Mouse (Mus musculus) large intestine, adult 2 months (tissue): ENCODE data around the gene Sim2. TPM values are rescaled to one million over a fixed set of nuclear protein-coding genes. Genes with fewer than 3 reads are reported as not detected.

Experiments
- DNase-seq: peaks from one replicate; pipeline ENCODE4 v3.0.0-alpha.2; 2012; ENCODE audit warnings: low read depth, low spot score
- WGBS: fragments of 180-500 bp; shearing (Covaris S2); methylation state at CpG from one replicate; pipeline ENCODE4 v1.1.7; 2018; 5-methylcytosine and 5-hydroxymethylcytosine counted together
- polyA plus RNA-seq: library from polyadenylated mRNA; depleted of rRNA; stranded (reverse); fragments of >200 nt; gene quantifications from 2 replicates; pipeline ENCODE4 v1.2.3, GENCODE M21; 2012

Sim2 gene
- polyA plus RNA-seq, 1 experiment = not detected

DNA sequence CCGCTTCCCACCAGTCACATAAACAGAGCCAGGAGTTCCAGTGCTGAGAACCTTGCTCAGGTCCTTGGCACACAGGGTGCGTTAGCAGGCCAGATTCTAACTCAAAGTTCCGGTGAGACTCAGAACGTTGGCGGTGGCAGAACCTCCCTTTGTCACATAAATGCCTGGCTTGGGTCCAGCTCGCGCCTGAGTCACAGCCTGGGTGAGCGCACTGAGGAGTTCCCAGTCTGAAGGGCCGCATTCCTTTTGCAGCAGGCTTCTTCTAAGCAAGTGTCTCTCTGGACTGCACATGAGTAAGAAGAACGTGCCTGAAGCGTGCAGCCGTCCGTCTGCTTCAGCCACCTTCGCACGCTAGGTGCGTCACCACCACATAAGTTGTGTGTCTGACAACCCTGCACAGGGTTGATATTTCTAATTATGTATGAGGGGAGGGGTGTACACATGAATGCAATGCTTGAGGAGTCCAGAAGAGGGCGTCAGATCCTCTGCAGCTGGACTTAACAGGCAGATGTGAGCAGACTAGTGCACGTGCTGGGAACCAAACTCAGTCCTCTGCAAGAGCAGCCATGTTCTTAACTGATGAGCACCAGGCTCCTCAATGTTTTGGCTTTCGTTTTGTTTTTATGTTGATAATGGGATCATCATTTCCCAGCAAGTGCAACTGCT, 9.2 kb upstream of the Sim2 start:
- 42% methylated on average over 19 of the region's 19 CpGs for WGBS
- peak; percentile 28 for DNase-seq

DNA sequence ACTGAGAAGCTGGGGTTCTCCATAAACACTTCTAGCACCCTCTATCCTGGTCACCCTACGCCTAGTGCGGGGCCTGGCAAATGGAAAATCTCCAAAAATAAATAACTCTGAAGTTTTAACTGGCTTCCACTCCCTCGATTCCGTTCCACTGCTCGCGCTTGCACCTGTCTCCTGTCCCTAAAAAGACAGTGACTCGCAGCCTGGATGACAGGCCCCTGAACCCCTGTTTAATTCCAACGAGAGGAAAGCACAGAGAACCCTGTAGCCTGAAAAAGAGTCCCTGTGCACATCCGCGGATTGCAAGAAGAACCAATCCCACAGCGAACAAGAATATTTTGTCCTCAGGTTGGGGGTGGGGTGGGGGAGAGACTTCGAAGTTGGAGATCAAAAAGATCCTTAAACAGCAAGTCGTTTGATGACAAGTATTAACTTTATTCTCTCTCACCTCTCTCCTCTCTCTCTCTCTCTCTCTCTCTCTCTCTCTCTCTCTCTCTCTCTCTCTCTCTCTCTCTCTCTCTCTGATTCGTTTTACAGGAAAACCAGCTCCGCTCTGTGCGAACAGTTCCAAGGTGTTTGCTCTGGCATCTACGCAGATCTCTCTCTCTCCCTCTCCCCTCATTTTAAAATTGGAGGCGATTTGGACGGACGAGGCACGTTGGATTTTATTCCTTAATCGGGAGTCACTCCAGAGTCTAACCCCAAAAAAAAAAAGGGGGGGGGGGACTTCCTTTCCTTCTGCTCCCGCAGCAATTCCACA, 6.2 kb upstream of the Sim2 start:
- DNase-seq = no peak
- WGBS = 7% methylated on average over 23 of the region's 23 CpGs

DNA sequence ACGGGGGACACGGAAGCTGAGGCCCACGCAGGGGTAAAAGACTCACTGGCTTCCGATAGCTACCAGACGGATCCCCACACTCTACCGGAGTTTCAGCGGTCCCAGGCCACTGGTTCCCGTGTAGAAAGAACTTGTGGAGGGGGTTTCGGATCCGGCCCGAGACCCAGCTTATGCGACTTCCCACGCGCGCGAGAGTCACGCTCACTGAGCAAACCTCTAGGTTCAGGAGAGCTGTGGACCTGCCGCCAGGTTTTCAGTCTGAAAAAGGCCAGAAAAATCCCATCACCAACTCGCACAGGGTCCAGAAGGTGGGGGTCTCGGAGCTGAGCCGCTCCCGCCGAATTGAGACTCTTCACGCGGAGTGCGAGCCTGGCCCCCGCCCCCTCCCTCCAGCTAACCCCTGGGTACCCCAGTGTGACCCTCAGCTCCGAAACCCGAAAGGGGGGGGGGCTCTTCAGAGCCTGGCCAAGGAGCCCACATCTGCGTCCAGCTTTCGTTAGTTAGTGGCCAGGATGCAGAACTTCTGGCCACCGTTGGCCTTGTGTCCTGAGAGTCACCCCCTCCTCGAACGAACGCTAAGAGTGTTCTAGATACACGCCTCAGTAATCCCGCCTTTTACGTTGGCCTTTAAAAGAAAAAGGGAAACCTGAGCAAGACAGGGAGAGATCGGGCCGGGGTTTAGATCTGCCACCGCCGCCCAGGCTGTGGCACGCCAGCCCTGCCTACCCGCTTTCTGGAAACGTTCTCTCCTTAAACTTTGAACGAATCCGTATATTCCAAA, 5.5 kb upstream of the Sim2 start:
- no peak for DNase-seq
- WGBS = 4% methylated on average over 47 of the region's 47 CpGs

DNA sequence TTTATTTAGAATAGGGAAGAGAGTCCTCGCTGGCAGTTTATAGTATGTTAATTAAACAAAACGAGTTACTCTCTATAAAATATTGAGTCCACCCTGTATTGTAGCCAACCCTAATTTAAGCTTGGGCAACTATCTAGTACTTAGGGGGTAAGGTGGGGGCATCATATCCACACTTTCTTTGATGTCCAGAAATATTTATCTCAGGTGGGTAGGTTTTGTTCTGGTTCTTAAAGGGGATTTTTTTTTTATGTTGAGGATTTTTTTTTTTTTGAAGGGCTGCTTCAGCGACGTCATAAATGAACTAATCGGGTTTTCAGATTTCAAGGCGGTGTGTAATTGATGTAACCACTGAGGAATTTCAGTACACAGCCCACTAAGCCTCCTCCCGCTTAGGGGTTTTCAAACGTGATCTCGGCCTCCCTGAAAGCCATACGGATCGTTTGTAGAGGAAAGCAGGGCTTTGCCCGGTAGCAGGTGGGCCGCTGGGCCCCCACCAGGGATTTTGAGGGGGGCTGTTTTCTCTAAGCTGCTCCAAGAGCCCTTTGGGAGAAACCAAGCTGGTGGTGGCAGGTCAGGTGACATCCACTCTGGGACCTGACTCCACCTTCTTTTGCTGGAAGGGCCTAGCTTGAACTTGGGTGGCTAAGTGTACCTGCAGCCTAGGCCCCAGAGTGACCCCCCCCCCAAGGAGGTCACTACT, 4.7 kb upstream of the Sim2 start:
- WGBS = 10% methylated on average over 13 of the region's 13 CpGs
- no peak for DNase-seq

DNA sequence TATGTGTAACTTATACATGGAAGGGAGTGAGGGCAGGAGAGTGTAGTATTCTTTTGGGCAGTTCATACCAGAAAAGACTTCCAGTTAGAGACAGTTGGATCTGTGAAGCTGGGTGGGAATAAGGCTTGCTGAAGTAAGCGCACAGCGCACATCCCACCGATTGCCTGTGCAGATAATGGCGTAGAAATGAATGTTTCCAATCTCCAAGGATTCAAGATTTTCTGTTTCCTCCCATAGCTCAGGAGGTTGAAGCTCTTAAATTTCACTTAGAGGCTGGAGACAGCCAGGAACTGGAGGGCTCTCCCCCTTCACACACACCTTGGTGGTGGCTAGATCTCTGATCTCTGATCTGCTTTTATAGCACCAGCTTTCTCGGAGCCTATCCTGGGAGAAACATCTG, 3.1 kb upstream of the Sim2 start:
- DNase-seq = no peak
- 34% methylated on average over 5 of the region's 5 CpGs for WGBS

DNA sequence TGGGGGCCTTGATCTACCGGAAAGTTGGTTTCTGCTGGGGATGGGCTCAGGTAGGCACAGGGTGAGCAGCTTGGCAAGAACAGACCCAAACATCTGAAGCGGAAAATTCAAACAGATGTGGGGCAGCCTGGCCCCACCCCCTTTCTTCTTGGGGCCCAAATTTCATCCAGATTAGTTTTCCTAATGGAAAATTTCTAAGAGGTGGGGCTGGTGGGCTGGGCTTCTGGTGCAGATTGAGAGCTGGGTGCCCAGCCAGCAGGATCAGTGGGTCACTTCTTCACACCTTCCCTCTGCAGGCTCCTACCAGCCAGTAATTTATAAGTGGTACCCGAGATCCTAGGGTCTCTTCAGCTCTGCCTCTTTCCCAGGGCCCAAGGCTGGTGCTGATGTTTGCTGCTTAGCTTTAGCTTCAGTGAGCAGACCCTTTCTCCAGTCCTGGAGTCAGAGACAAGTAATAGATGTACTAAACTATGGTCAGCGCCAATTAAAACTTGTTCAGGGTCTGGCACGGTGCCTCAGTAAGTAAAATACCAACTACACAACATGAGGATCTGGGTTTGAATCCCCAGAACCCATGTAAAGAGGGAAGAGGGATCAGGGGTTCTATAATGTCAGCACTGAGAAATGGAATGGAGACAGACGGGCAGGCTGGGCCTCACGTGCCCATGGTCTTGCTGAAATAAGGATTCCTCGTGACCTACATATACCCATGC, 2.6 kb upstream of the Sim2 start:
- 12% methylated on average over 8 of the region's 8 CpGs for WGBS
- no peak for DNase-seq

DNA sequence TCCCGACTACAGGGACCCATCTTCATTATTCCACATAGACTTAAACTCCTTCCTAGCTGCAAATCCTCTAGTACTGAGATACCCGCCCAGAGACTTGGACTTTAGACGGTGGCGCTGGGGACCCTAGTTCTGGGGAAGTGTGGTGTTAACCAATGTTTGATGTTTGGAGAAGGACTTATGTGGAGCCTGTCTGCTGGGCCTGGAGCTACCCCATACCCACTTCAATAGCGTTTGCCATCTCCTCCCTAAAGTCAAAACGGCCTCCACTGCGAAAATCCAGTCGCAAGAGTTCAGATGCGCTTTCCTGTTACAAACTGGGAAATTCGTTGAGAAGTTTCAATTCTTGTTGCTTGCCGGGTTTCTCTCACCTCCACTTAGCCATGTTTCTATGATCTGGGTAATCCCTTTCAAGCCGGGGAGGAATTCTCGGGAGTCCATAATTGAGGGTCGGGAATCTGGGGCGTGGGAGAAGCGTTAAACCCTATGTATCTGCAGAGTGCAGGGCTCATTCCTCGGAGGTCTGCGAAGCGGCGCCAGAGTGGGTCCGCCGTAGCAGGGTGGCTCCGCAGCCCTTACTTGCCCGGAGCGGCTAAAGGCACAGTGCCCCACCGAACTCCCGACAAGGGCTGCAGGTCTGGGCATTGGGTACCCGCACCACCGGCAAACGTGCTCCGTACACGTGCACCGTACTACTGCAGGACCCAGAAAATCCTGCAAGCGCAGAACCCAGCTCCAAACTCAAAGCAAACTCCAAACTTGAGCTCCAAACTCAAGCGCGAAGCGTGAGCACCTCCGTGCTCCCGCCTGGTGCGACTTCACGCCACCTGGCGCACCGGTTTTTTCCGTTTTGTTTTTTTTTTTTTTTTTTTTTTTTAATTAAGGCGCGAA, 1.5 kb upstream of the Sim2 start:
- WGBS = 5% methylated on average over 46 of the region's 46 CpGs
- no peak for DNase-seq

DNA sequence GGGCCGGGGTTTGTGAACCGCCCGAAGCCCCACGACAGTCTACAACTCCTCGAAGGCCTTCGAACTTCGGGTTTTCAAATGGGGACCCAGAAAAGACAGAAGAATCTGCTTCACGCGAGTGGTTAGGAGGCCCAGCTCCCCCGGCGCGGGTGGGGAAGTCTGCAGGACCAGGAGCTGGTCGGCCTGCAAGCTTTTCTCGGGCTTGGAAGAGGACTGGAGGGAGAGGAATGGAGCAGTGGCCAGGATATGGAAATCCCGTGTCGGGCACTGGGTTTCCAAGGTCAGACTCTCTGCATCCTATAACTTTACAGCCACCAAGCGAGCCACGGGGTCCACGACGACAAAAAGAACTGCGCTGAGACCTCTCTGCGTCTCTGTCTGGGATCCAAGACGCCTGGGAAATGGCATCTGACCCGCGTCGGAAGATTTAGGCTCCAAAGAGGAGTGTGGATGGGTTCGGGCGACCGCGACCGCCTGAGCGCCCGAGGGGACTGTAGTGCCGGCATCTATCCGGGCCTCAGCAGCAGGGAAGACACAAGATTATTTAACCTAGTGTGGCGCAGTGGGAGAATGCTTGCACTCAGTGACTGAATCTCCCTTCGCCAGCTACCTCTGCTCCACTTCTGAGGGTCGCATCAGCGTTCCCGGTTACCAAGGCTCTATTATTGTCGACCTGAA, 744 bp upstream of the Sim2 start:
- no peak for DNase-seq
- WGBS = 4% methylated on average over 41 of the region's 41 CpGs

DNA sequence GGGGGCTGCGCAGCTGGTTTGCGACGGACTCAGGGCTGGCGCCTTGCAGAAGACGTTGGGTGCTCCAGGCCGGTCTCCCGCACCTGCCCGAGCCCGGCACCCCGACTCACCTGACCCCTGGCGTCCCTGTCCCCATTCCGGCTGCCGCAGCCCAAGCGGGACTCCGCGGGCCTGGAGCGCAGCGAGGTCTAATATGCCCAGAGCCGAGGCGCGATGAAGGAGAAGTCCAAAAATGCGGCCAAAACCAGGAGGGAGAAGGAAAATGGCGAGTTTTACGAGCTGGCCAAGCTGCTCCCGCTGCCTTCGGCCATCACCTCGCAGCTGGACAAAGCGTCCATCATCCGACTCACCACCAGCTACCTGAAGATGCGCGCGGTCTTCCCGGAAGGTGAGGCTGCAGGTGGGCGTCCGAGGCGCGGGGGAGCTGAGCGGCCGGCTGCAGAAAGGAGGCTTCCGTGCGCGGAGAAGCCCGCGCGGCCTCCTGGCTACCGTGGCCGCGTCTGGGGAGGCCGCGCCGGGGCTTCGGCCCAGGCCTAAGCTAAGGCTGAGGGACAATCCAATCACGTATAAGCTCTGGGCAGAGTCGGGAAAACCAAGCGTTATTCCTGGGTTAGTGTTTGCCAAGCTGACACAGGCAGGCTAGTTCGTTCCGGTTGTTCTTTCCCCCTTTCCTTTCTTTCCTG, 1.0 kb downstream of the Sim2 start:
- no peak for DNase-seq
- WGBS = 3% methylated on average over 57 of the region's 57 CpGs

DNA sequence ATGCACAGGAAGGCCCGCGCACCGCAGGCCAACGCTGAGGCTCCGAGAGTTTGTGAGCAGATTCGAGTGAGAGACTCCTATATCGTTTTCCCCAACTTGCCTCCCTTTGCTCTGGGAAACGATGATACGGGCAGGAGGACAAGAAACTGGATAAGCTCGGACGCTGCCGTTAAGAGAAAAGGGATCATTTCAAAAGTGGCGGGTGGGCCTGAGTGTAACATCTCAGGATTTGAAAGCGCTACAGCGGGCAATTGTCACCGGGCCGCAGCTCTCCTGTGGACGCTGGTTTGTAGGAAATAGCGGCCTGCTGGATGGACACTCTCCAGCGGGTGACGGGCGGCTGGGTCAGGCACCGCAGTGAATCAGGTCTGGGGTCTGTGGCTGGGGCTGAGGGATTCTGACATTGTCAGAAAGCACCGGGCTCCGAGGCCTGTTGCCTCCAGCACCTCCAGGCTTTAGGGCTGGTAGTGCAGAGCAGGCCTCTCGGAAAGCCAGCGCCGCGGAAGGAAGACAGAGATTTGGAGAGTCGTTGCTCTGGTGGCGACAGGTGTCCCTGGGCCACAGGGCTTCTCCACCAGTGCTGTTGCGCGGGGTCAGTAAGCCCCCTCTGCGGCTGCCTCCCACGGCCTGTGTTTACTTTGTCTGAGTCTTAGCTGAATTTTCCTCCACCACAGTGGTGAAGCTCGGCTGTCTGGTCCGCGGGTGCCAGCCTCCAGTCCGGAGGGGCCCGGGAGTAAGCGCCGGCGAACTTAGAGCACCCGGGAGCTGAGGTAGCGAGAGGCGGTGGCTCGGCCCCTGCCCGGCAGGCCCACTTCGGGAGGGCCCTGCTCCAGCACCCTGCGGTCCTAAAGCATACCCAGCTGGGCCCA, 2.2 kb downstream of the Sim2 start:
- no peak for DNase-seq
- 6% methylated on average over 50 of the region's 50 CpGs for WGBS

DNA sequence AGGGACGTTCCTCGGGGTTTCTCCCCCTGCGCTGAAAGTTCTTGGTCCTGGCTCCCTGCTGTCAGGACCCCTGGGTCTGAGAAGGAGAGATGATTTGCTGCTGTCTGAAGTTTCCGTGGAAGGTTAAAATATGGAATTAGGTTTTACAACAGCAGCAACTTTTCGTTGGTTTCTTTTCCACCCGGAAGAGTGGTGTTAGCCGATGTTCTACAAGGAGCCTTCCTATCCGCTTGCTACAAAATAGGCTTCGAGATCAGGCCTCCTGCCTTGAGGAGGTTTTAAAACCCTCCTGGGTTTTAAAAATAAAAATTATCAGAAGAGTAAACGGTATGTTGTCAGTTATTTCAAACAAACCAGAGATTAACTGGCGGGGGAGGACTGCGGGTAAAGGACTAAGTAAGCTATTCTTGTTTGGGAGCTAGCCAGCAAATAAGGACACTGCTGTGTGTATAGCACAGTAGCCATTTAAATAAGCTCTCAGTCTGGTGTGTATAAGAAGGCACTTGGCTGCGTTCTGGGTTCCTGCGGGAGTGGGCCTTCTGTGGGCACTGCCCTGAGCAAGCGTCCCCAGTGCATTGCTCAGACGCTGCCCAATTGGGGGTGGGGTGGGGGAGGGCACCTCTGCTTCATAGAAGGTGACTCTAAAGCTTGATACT, 3.0 kb downstream of the Sim2 start:
- WGBS = 11% methylated on average over 16 of the region's 16 CpGs
- DNase-seq = no peak

DNA sequence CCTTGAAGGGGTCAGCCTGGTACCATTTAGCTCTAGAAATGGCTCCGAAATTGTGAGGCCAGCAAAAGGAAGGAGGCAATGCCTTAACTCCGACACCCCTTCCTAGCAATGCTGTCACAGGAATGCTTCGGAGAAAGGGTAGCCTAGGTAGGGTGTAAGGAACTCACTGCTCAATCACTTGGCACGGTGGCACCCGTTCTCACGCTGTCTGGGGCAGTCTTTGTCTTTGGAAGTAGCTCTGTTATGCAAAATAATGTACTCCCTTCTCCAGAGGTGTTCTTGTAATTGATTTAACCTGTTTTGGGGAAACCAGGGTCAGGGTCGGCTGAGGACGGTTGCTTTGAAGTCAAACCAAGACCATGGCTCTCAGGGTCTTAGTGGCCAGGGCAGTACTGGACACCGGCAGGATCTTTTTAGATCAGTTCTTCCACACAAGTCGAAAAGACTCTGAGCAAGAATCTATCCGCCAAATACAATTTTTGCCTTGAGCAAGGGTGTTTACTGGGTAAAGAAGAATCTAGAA, 3.6 kb downstream of the Sim2 start:
- 11% methylated on average over 11 of the region's 11 CpGs for WGBS
- DNase-seq = no peak

DNA sequence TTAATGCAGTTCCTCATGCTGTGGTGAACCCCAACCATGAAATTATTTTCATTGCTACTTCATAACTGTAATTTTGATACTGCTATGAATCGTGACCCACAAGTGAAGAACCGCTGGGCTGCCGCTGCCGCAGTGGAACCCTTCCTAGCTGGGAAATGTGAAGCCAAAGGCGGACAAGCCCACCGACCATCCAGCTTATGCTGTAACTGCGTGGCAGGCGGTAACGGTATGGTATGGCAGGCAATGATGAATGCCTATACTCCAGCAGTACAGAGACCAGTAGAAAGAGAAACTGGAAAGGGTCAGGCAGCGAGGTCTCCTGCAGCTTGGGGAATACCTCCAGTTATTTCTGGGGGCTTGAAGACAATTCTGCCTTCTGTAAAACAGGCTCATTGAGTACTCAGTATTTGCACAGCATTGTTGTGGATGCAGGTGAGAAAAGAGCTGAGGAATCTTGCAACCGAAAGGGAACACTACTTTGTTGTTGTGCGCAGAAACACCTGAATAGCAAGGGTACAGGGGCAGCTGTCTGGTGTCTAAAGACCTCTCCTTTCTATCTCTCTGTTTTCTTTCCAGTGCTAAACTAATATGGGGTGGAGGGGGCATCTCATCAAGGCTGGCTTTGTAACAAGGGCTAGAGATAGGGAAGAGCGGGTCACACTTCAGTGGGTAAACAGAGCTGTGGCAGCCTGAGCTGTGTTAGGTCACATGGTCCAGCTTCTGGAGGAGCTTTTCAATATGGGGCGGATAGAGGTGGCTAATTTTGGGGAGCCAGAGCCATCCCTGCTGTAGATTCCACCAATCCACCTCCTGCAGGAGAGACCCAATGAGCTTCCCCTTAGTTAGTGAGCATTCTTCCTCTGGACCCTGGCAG, 4.3 kb downstream of the Sim2 start:
- no peak for DNase-seq
- WGBS = 12% methylated on average over 14 of the region's 14 CpGs

DNA sequence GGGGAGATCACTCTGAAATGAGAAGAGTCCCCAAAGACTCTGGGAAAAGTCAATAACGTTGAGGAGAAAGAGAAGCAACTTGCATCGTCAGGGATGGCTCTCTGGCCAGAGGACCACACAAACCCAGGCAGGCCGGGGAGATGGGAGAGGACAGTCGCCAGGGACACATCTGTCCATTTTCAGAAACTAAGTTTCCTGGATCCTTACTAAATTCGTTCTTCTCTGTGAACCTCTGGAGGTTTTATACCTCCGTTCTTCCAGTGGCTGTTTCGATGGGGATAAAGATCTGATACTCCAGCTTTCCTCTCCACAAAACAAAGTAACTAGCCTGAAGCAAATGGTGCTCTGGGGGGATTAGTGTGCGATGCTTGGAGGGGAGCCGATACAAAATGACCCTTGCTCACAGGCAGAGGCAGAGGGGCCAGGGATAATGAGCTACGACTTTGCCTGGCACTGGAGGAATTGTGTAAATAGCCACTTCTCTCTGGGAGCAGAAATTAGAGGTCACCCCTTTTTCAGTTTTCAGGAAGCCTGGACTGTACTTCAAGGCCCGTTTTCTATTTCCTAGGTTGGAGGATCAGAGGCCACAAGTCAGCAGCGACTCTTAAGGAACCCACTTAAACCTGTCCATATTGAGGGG, 7.9 kb downstream of the Sim2 start:
- 6% methylated on average over 12 of the region's 12 CpGs for WGBS
- DNase-seq = no peak
